Mouse (Mus musculus) ES-Bruce4 (cell line): Measurements from ENCODE around the gene Notum. TPM values are rescaled to one million over a fixed set of nuclear protein-coding genes. Genes with fewer than 3 reads are reported as not detected.

Experiments used
- H3K27ac ChIP-seq: 2 replicates; pipeline ENCODE4 v1.5.1; 2012; ENCODE audit warnings: low read length, inconsistent platforms; ENCODE audit not compliant: insufficient read depth
- H3K27me3 ChIP-seq: 2 replicates; pipeline ENCODE4 v1.6.1; 2012; ENCODE audit warnings: mild to moderate bottlenecking, low read length, inconsistent platforms; ENCODE audit not compliant: control insufficient read depth, poor library complexity, insufficient read depth, severe bottlenecking
- H3K36me3 ChIP-seq: 2 replicates; pipeline ENCODE4 v1.6.1; 2012; ENCODE audit warnings: inconsistent platforms, mild to moderate bottlenecking, low read length, moderate library complexity; ENCODE audit not compliant: control insufficient read depth, poor library complexity, insufficient read depth, severe bottlenecking
- H3K4me1 ChIP-seq: one replicate; pipeline ENCODE4 v1.8.1; 2011; ENCODE audit warnings: low read length; ENCODE audit not compliant: control insufficient read depth, insufficient read depth
- H3K4me3 ChIP-seq: 2 replicates; pipeline ENCODE4 v1.5.1; 2011; ENCODE audit warnings: low read depth, mild to moderate bottlenecking, low read length
- H3K9ac ChIP-seq: 2 replicates; pipeline ENCODE4 v1.6.1; 2012; ENCODE audit warnings: low read depth, mild to moderate bottlenecking, inconsistent platforms; ENCODE audit not compliant: poor library complexity, severe bottlenecking
- H3K9me3 ChIP-seq: replicated peaks from 2 replicates; pipeline ENCODE4 v1.6.1; 2012; ENCODE audit warnings: mild to moderate bottlenecking, low read length, inconsistent platforms; ENCODE audit not compliant: control insufficient read depth, poor library complexity, insufficient read depth, severe bottlenecking
- CTCF ChIP-seq: IDR thresholded peaks from one replicate; pipeline ENCODE4 v1.8.1; 2011; ENCODE audit warnings: low read depth, low read length
- EP300 ChIP-seq: IDR thresholded peaks from 2 replicates; pipeline ENCODE4 v1.6.1; 2011; ENCODE audit warnings: low read depth, low read length; ENCODE audit not compliant: insufficient read depth
- POLR2A ChIP-seq: IDR thresholded peaks from one replicate; pipeline ENCODE4 v1.8.1; 2011; ENCODE audit warnings: low read length; ENCODE audit not compliant: insufficient read depth
- polyA plus RNA-seq: library from polyadenylated mRNA; stranded (reverse); fragments of >200 nt; gene quantifications from 2 replicates; pipeline ENCODE4 v1.2.4, GENCODE M21; 2011; ENCODE audit warnings: low read depth; ENCODE audit not compliant: missing spikeins, insufficient read depth, insufficient read length

Gene Notum
- polyA plus RNA-seq, 1 experiment: 2.3 TPM

GRCm38 (mm10) chr11:120609250-120609649 is 51.7 kb downstream of the Notum start:
- Histone ChIP-seq H3K4me1 (no peaks in the 10 kb centered on the region), H3K36me3 (peaks cover 17% of the 10 kb centered on the region), H3K4me3 (no peak overlapping the region), H3K27ac (no peak overlapping the region), H3K9me3 (no peaks in the 10 kb centered on the region), H3K27me3 (no peaks in the 10 kb centered on the region), H3K9ac (no peak overlapping the region)
- TF ChIP-seq POLR2A (no peak), EP300 (no peak), CTCF (no peak)

DNA sequence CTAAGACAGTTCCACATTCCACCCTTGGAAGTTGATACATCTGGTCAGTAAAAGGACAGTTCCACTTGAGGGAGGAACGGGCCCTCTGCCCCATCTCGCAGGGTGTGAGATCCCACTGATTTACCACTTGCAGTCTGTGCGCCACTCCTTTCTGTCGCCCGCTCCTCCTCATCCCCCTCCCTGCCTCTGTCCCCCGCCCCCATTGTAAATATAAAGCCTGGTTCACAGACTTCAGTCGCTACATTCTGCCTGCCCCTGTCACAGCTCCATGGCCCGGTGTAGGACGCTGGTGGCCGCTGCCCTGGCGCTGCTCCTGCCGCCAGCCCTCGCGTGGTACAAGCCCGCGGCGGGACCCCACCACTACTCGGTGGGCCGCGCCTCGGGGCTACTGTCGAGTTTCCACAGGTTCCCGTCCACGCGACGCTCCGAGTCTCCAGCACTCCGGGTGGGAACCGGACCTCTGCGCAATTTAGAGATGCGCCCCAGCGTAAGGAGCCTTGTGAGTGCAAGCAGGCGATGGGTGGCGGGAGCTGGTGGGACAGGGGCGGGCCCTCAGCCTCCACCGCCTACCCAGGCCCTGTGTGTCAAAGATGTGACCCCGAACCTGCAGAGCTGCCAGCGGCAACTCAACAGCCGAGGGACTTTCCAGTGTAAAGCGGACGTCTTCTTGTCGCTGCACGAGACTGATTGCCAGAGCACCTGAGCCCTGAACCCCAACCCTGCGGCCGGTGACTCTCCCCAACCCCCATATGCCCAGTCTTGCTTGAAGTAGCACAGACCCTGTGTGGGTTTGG is 52.5 kb downstream of the Notum start, which contains the start of gene Npb:
Gene Npb (plus strand): TSS at position 237 of the 794 bp plus-strand sequence.
- H3K36me3 ChIP-seq: peaks cover 22% of the 10 kb centered on the region
- H3K27ac ChIP-seq: no peak within 1 kb of the TSS
- H3K9me3 ChIP-seq: no peaks in the 10 kb centered on the region
- H3K4me3 ChIP-seq: peak within 1 kb of the TSS; percentile 28
- no peak for TF ChIP-seq CTCF
- H3K4me1 ChIP-seq: no peaks in the 10 kb centered on the region
- H3K9ac ChIP-seq: peak within 1 kb of the TSS; percentile 61
- H3K27me3 ChIP-seq: no peaks in the 10 kb centered on the region

GRCm38 (mm10) chr11:120606764-120607163 is 54.2 kb downstream of the Notum start:
- no peaks in the 10 kb centered on the region for H3K4me1 ChIP-seq
- peaks cover 23% of the 10 kb centered on the region for H3K36me3 ChIP-seq
- no peak overlapping the region for H3K9ac ChIP-seq
- no peaks in the 10 kb centered on the region for H3K9me3 ChIP-seq
- H3K27ac ChIP-seq: no peak overlapping the region
- no peaks in the 10 kb centered on the region for H3K27me3 ChIP-seq
- TF ChIP-seq EP300: no peak
- TF ChIP-seq POLR2A: no peak
- H3K4me3 ChIP-seq: no peak overlapping the region

DNA sequence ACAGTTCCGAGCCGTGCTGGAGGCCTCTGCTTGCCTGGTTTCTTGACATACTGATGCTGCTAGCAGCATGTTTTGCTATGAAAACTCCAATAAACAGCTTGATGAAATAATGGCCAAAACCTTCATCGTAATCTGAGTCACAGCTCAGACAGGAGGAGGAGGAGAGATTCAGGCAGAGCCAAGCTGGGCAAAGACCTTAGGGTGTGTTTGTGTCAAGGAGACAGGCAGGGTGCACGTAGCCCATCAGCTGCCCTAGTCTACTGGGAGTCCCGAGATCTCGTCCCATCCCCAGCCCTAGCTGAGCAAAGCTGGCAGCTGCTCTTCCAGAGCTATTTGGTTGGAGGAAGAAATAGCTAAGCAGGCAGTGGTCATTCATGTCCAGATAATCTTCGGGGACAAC is 55.3 kb downstream of the Notum start:
- Histone ChIP-seq H3K27ac (no peak overlapping the region), H3K9me3 (no peaks in the 10 kb centered on the region), H3K9ac (no peak overlapping the region), H3K36me3 (peaks cover 24% of the 10 kb centered on the region), H3K4me1 (no peaks in the 10 kb centered on the region), H3K27me3 (no peaks in the 10 kb centered on the region), H3K4me3 (no peak overlapping the region)
- no peak for TF ChIP-seq POLR2A
- TF ChIP-seq EP300: no peak
- TF ChIP-seq CTCF: no peak

Other genes starting within 250 kb of the Notum start
- gene Nploc4, start 223.5 kb downstream of the Notum start, polyA plus RNA-seq: 66.9 and 77.2 TPM in 2 replicates
- gene Tspan10, start 218.5 kb downstream of the Notum start, polyA plus RNA-seq: not detected in 2 replicates
- gene Pde6g, start 207.7 kb downstream of the Notum start, polyA plus RNA-seq: 0.93 and 1.0 TPM in 2 replicates
- 5.8 and 6.1 TPM in 2 replicates for gene Oxld1, start 203.1 kb downstream of the Notum start, polyA plus RNA-seq
- gene Ccdc137, start 203.1 kb downstream of the Notum start, polyA plus RNA-seq: 15.0 and 16.1 TPM in 2 replicates
- gene Arl16, start 193.6 kb downstream of the Notum start, polyA plus RNA-seq: 10.7 and 11.0 TPM in 2 replicates
- 83.6 and 90.5 TPM in 2 replicates for gene Mrpl12, start 176.6 kb downstream of the Notum start, polyA plus RNA-seq
- 8.3 TPM in 2 replicates for gene Slc25a10, start 169.3 kb downstream of the Notum start, polyA plus RNA-seq
- gene Gcgr, start 130.5 kb downstream of the Notum start, polyA plus RNA-seq: 0.65 TPM in 1 of 2 replicates, not detected in the other
- 46.4 and 53.4 TPM in 2 replicates for gene Mcrip1, start 111.4 kb downstream of the Notum start, polyA plus RNA-seq
- not detected in 2 replicates for gene Ppp1r27, start 110.0 kb downstream of the Notum start, polyA plus RNA-seq
- 326 and 338 TPM in 2 replicates for gene P4hb, start 87.9 kb downstream of the Notum start, polyA plus RNA-seq
- 269 and 298 TPM in 2 replicates for gene Arhgdia, start 79.6 kb downstream of the Notum start, polyA plus RNA-seq
- 229 and 242 TPM in 2 replicates for gene Alyref, start 62.8 kb downstream of the Notum start, polyA plus RNA-seq
- gene Anapc11, start 62.8 kb downstream of the Notum start, polyA plus RNA-seq: 84.0 and 100 TPM in 2 replicates
- gene Npb, start 52.7 kb downstream of the Notum start, polyA plus RNA-seq: not detected in 2 replicates
- gene Pcyt2, start 43.2 kb downstream of the Notum start, polyA plus RNA-seq: 37.0 and 39.6 TPM in 2 replicates
- 10.8 and 11.1 TPM in 2 replicates for gene Sirt7, start 35.9 kb downstream of the Notum start, polyA plus RNA-seq
- 48.0 and 53.0 TPM in 2 replicates for gene Mafg, start 27.6 kb downstream of the Notum start, polyA plus RNA-seq
- 41.7 and 55.3 TPM in 2 replicates for gene Pycr1, start 17.4 kb downstream of the Notum start, polyA plus RNA-seq
- not detected in 2 replicates for gene Myadml2, start 13.0 kb downstream of the Notum start, polyA plus RNA-seq
- 46.5 and 50.8 TPM in 2 replicates for gene Aspscr1, start 11.8 kb upstream of the Notum start, polyA plus RNA-seq
- gene Cenpx, start 52.6 kb upstream of the Notum start, polyA plus RNA-seq: 38.0 and 45.3 TPM in 2 replicates
- 7.3 and 9.8 TPM in 2 replicates for gene Lrrc45, start 52.8 kb upstream of the Notum start, polyA plus RNA-seq
- 16.6 and 20.7 TPM in 2 replicates for gene Rac3, start 60.3 kb upstream of the Notum start, polyA plus RNA-seq
- gene Dcxr, start 66.1 kb upstream of the Notum start, polyA plus RNA-seq: 54.3 and 68.2 TPM in 2 replicates
- gene Cbr2, start 70.9 kb upstream of the Notum start, polyA plus RNA-seq: not detected in 2 replicates
- gene Hmga1b, start 101.6 kb upstream of the Notum start, polyA plus RNA-seq: 56.2 and 85.9 TPM in 2 replicates
- 8.9 and 9.3 TPM in 2 replicates for gene Rfng, start 123.0 kb upstream of the Notum start, polyA plus RNA-seq
- 92.0 and 95.2 TPM in 2 replicates for gene Gps1, start 123.1 kb upstream of the Notum start, polyA plus RNA-seq
- gene Dus1l, start 135.2 kb upstream of the Notum start, polyA plus RNA-seq: 56.7 and 66.9 TPM in 2 replicates
- 114 and 127 TPM in 2 replicates for gene Fasn, start 163.4 kb upstream of the Notum start, polyA plus RNA-seq